Mouse (Mus musculus): ENCODE results near the gene Gm43552.

The Gm43552 gene

DNA sequence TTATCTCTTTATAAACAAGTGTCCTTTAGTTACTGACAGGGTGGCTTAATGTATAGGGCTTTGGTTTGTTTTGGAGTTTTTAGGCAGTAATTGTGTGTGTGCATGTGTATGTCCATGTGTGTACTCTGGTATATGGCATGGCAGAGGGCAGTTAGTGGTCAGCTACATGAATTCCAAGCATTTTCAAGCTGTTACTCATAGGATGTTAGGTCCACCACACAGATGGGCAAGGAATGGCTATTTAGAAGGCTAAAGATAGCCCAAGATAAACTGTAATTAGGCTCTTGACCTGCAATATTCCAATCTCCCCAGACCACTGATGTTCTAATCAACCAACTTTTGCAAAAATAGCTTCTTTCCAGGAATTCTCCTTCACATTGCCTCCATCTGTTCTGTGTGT lies 54.6 kb downstream of the Gm43552 start:
- in situ Hi-C loops (cut with MboI, MseI): no loop called here

DNA sequence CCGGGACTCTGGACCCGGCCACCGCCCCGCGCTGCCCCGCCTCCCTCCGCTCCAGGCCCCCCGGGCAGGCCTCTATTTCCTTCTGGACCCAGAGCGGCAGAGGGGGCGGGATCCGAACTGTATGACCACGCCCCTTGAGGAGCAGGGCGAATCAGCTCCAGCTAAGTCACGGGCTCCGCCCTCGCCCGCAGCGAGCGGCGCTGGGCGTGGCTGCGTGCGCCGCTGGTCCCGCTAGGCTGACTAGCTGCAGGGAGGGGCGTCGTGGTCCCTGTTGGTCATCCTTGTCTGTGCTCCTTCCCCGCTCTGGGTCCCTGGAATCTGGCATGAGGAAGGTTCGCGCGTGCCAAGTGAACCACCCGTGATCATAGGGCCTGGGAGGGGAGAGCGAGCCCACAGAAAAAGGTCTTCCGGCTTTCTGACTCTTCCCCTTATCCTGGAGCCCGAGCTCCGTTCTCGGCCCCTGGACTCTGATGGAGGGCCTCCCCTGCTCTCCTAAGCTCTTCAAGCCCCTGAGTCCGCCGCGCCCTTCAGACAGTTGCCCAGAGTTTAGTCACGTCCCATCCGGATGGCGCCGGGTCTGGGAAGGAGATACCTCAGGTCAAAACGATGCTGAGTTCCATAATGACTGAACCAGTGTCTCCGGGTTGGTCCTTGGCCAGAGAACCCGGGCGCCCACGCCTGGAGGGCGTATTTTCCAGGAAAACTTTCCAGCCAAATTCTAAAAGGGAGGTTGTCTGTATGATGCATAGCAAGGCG lies 56.6 kb downstream of the Gm43552 start, which contains the start of gene Ugdh:
TSS of gene Ugdh (minus strand) at position 144 of the 756 bp plus-strand sequence.
- in situ Hi-C loops (cut with MboI, MseI): no loop called here

DNA sequence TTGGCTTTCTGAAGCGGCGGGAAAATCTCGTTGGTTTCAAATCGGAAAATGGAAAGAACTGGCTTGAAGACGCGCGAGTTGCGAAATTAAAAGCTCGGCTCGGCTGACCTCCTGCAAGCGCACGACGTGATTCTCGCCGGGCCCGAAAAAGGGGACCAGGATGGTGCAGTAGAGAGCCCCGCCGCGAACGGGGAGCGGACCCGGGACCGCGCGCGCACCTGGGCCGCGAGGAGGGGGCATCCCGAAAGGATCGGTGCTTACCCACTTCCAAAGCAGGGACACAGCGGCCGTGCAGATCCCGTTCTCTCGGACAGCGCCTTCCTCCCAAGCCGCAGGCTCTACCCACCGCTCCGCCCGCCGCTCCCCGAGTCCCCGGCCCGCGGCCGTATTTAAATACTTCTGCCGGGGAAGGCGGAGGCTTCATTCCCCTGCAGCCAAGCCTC lies 57.2 kb downstream of the Gm43552 start:
- in situ Hi-C loops (cut with MboI, MseI): no loop called here

DNA sequence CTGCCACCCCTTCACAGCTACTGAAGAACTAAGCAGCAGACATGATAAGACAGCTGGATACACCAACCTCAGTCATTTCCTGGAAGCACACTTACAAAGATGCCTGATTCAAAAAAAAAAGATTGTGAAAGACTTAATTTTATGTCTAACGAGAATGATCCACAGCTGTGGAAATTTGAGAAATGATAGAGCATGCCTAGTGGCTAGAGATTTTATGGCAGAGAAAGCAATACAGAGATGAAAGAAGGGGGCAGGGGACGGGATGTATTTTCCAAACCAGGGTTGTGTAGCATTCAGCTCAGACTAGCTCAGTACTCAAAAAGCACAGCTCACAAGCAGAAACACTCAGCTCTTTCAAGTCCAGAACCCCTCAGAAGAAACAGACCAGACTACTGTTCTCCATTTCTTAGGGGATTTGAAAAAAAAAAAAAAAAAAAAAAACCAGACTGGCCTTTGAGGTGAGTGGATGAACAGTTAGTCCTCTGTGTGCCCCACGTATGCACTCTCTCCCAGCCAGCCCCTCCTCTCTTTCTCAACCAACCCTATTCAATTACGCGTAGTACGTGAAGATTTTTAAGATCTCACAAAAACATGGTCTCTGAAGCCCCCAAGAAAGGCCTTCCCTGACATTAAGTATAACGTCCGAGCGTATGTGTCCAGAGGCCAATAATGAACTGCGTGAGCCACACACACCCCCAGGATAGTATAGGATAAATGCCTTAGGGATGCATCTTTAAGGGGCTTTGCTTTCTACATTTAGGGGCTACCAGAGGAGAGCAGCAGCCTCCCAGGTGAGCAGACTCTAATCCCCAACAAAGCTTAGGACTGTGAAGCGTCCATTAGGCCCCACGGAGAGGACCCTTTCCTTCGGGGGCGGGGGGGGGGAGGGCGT lies 57.9 kb downstream of the Gm43552 start:
- in situ Hi-C loops (cut with MboI, MseI): no loop called here

DNA sequence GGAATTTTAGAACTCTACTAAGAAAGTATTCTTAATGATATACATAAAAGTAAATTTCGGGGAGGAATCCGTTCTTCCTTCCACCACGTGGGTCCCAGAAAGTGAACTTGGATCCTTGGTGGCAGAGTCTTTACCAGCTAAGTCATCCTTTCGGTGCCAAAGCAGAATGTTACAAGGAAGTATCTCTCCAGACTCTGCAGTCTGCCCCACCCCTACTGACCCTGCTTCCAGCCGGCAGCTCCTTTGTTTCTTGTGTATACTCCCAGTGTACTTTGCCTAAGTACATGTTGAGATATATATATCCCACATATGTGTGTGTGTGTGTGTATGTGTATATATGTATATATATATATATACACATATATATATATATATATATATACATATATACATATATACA lies 63.2 kb downstream of the Gm43552 start:
- in situ Hi-C loops (cut with MboI, MseI): no loop called here

DNA sequence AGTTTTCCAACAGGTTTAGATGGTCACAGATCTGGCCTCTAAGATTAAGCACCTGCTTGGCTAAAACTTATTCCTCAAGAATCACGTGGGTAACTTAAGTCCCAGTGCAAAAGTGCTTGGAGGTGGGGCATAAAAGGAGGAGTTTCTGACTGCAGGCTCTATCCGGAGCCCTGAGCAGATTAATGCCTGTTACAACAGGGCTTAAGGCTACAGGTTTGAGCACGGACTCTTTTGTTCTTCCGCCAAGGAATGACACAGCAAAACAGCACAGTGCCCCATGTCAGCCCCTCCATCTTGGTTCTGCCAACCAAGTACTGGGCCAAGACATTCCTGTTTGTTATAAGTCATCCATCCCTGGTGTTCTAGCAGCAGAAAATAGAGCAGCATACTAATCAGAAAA lies 64.3 kb downstream of the Gm43552 start:
- in situ Hi-C loops (cut with MboI, MseI): no loop called here

DNA sequence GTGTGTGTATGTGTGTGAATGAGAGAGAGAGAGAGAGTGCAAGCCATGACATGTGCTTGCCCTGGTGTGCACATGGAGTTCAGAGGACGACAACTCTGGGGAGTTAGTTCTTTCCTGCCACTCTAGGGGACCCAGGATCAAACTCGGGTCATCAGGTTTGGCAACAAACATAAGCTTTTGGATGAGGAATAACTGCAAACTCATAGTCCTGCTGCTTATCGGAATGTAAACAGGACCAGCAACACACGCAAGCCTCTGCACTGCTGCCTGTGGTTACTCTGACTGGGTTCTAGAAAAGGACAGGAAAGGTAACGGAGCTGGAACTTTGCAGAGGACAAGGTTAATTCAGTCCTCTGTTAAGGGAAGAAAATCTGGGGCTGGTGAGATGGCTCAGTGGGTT lies 67.4 kb downstream of the Gm43552 start:
- in situ Hi-C loops (cut with MboI, MseI): no loop called here

DNA sequence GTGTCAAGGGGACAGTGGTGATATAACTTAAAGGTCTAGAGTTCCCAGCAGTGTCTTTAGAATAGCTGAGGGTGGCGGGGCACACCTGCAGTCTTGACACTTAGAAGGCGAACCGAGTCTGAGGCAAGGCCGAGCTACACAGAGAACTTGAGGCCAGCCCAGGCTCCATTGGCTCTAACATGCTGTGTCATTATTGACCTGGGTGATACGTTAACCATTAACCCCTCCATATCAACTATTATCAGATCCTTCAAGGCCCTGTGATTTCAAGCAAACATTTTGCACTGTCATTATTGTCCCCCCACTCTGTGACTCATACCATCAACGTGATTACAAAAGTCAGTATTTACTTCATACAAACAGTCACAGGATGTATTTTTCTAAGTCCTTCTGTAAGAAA lies 68.4 kb downstream of the Gm43552 start:
- in situ Hi-C loops (cut with MboI, MseI): no loop called here

DNA sequence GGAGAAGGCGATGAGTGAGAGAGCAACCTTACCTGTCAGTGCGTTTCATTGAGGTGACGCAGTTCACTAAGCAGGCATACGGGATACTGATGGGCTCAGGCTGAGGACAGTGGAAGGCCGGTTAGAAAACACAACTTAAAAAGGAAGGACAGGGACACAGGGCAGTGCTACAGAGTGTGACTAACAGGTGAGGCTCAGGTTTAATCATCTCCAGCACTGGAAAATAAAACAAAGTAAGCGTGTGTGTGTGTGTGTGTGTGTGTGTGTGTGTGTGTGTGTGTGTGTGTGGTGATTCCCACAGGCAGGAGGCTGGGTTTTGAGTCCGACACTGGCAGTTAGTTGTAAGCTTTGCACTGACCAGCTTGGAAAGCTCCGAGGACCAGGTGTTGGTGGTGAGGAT lies 69.8 kb downstream of the Gm43552 start:
- in situ Hi-C loops (cut with MboI, MseI): no loop called here

DNA sequence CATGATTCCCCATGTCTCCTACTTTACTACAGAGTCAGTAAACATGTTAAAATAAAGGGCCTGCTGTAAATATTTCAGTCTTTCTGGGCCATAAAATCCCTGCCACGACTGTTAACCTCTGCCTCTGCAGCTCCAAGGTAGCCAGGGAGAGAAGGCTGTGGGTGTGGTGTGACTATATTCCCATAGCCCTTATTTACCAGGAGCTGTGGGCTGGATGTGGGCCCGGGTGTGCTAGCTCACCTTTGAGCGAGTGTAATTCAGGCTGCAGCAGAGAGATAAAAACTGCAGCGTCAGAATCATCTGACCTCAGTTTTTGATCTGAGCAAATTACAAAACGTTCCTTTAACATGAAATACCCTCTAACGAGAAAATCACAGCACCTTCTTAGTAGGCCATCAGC lies 71.8 kb downstream of the Gm43552 start:
- in situ Hi-C loops (cut with MboI, MseI): no loop called here

DNA sequence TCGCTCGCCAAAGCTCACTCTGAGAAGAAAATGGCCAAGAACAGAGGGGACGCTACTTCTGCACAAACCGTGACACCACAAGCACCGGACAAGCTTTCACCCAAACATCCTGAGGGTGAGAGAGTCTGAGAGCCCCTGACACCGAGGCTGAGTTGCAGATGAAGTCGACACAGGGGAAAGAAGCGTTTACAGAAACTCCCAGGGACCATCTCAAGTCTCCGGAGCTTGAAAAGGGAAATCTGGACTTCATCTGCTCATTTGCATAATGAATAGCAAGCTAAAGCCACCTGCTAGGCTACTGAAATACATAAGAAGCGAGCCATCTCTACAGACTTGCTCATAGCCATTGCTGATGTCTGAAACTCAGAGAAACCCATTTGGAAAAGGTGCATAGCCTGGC lies 73.5 kb downstream of the Gm43552 start:
- in situ Hi-C loops (cut with MboI, MseI): no loop called here

DNA sequence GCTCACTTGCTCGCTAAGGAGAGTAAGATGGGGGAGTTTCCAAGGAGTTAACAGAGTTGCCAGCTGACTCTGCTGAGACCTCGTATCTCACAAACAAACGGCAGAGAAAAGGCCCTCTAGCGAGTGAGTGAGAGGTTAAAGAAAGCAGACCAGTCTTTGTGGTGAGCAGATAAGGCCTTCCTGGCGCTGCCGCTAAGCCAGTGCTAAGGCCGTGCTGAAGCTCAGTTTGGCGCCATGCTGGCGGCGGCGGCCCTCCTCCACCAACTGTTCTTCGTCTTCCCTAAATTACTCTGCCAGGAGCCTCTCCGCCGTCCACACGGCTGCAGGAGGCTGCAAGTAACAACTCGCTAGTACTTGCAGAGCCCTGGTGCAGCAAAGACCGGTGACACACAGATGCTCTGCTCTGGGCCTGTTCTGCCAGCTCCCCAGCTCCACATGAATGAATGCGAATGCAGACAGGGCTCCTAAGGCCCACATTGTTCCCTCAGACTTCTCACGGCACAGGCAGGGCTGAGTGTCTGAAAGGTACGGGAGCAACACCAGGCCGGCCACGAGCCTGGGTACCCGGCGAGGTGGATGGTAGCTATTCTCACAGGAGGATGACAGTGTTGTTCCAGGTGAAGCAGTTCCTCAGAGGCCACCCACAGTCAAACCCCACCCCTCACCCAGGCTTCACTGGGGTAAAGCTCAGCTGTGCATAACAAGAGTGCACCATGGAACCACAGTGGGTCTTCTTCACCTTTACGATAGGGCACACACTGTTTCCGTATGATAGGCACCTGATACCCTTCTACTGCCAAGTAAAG lies 76.8 kb downstream of the Gm43552 start:
- in situ Hi-C loops (cut with MboI, MseI): no loop called here

DNA sequence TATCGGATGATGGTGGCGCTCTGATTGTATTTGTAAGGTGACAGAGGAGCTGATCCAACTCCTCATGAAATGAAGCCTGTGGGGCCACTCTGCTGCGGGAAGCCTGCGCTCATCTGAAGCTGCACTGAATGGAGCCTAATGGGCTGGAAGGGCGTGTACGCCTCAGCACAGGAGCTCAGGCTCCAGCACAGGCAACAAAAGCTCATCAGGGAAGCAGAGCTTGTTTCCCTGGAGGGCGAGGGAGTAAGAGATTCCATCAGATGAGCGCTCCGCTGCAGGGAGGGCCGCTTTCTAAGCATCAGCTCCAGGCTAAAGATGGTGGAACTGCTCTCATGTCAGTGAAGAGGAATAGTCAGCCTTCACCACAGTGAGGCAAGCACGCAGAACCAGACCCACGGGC lies 84.6 kb downstream of the Gm43552 start:
- in situ Hi-C loops (cut with MboI, MseI): no loop called here

DNA sequence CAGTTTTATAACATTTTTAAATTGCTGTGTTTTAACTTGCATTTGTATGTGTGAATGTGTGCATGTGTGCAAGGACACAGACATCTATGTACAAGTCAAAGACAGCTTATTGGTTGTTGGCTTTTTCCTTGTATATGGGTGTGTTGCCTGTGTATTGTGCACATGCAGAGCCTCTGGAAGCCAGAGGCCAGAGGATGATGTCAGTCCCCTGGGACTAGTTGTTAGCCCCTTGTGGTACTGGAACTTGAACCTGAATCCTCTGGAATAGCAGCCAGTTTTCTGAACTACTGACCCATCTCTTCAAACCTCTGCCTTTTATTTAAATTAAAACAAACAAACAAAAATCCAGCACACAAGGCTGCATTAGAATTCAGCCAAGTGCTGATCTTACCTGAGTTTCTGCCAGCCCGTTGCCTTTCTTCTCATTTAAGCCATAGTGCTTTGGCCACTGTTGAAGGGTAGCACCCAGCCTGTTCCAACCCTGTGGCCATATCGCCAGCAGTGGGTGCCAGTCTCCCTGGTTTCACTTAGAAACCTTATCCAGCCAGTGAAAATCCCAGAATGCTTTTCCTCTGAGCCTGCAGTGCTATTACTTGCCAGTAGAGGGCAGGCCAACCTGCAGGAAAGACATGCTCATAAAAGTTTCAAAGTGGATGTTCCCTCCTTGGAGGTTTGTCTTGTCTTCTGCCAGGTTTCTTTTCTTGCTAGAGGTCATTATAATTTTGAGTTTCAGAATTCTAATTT lies 91.2 kb downstream of the Gm43552 start:
- in situ Hi-C loops (cut with MboI, MseI): no loop called here

DNA sequence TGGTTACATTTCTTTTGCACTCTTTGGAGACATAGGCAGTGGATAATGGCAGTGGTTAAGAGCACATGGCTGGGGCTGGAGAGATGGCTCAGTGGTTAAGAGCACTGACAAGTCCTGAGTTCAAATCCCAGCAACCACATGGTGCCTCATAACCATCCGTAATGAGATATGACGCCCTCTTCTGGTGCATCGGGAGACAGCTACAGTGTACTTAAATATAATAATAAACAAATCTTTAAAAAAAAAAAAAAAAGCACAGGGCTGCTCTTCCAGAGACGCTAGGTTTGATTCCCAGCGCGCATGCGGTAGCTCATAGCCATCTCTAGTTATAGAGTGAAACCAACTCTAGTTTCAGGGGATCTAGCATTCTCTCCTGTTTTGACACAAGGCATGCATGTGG lies 98.2 kb downstream of the Gm43552 start:
- in situ Hi-C loops (cut with MboI, MseI): no loop called here

DNA sequence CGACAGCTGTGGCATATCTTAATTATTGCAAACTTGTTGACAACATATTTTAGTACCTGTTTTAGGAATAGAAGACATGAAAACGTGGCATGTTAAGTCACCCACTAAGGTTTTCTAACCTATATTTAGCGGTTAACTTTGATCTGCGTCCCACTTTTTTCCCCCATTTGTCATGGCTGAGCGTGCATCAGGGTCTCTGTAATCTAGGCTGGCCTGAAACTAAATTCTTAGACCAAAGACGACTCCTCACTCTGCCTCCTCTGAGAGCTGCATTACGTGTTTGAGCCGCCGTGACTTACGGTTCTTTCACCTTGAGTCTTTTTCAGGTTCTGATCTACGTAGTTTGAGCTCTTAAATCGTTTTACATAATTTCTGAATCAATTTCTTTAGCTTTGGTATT lies 100.9 kb downstream of the Gm43552 start:
- in situ Hi-C loops (cut with MboI, MseI): no loop called here

DNA sequence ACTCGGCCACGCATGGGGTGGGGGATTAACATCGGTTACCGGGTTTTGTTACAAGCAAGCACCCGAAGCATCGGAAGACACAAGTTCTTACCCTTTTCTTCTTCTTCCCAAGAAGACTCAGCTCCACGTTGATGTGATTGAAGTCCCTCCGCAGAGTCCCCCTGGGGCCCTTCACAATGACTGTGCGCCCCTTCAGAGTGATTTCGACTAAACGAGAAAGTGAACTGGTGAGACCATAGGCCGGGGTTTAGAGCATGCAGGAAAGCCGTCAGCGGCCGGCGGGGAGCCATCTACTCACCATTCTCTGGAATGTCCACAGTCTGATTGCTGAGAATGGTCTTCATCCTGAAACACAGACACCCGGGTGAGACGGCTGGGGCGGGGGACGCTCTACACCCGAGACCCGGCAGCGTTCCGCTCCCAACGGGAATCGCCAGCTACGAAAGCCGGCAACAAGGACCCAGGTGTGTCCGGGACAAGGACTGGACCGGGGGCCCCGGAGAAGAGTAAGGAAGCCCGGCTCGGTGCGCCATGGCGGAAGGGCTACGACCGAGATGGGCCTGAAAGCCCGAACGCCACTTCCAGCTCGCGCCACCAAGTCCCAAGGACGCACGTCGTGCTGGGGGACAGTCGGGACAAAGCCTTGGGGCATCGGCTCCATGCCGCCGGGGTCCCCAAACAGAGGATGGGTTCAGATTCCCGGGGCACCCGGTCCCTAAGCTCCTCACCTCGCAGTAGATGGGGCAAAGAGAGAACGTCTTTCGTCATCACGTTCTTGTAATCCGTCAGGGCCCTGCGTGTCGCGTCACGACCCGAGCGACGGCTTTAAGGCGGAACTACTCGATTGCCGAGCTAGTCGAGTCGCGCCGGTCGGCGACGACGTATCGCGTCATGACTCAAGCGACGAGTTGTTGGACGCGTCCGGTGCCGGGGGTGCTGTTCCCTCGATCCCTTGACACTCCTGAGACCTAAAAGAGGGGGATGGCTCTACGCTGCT lies 101.7 kb downstream of the Gm43552 start, which contains the start of the genes Rpl9 and Lias:
TSS of gene Rpl9 (minus strand) at position 797 of the 997 bp plus-strand sequence.
TSS of gene Lias (plus strand) at position 850 of the 997 bp plus-strand sequence.
- in situ Hi-C loops (cut with MboI, MseI): no loop called here

DNA sequence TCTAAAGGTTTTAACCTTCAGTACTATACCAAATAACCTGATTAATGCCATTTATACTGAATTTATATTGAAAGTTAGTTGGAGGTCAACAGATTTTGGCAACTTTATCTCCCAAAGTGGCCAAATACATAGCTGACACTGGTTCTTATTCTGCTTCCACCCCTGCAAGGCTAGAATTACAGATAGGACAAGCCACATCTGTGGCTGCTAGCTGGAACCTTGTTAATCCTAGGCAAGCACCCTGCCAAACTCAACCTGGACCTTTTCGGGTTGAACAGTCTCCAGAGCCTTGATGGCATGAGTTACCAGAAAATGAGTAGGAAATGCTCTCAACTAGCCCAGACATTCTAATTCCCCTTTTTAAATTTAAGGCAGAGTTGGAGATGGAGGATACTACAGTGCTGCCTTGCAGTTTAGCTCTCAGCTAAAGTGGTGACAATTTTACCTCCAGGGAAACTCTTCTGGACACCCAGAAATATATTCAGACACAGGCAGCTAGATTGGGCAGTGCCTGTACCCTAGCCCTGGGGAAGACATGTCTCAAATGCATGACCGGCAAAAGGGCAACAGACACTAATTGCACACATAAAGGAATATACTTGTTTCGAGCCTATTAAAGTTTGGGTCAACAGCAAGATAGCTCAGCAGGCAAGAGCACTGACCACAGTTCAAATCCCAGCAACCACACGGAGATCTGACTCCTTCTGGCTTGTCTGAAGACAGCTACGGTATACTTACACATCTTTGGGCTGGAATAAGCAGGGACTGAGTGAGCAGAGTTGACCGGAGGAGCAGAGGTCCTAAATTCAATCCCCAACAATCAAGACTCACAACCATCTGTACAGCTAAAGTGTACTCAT lies 105.4 kb downstream of the Gm43552 start:
- in situ Hi-C loops (cut with MboI, MseI): no loop called here

DNA sequence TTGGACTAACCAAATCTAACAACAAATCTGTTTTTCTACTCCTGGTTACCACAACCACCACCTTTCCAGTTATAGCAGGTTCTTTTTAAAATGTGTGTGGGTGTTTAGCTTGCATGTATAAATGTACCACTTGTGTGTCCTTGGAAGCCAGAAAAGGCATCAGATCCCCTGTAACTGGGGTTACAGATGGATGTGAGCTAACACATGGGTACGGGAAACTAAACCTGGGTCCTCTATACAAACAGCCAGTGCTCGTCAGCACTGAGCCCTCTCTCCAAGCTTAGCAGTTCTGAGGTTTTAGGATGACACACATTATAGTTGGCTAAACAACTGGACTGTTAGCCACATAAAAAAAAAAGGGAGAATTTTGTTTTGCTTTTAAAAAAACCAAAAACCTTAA lies 106.9 kb downstream of the Gm43552 start:
- in situ Hi-C loops (cut with MboI, MseI): no loop called here

Data from T-helper 2 cell (primary cell).